Mouse (Mus musculus): ENCODE data around the gene Hist1h1t.

The Hist1h1t gene

DNA sequence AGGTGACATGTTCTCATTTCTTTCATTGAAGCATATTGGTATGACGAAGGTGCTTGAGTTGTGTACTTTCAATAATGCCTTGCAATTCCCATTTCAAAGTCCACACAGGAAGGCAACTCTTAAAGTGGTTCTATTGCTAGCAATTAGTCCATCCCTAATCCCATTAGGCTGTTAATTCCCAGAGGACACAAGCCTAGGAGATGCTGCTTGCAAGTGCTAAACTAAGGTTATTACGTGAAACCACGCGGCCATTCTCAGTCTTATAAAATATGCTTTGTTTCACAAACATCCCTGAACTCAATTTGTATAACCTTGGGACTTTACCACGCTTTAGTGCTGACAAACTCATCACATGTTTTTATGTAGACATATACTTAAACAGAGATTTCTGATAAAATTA, 41.5 kb downstream of the Hist1h1t start:
- DNase-seq (ENCODE audit: low spot score): peak; percentile 68

GRCm38 (mm10) chr13:23738041-23738440, 42.4 kb downstream of the Hist1h1t start:
- no peak for DNase-seq (ENCODE audit: low spot score)

GRCm38 (mm10) chr13:23738677-23739068, 43.1 kb downstream of the Hist1h1t start, which contains the start of gene Hist1h1c:
TSS of gene Hist1h1c (plus strand) at chr13:23738808.
- DNase-seq (ENCODE audit: low spot score): peak; percentile 90

DNA sequence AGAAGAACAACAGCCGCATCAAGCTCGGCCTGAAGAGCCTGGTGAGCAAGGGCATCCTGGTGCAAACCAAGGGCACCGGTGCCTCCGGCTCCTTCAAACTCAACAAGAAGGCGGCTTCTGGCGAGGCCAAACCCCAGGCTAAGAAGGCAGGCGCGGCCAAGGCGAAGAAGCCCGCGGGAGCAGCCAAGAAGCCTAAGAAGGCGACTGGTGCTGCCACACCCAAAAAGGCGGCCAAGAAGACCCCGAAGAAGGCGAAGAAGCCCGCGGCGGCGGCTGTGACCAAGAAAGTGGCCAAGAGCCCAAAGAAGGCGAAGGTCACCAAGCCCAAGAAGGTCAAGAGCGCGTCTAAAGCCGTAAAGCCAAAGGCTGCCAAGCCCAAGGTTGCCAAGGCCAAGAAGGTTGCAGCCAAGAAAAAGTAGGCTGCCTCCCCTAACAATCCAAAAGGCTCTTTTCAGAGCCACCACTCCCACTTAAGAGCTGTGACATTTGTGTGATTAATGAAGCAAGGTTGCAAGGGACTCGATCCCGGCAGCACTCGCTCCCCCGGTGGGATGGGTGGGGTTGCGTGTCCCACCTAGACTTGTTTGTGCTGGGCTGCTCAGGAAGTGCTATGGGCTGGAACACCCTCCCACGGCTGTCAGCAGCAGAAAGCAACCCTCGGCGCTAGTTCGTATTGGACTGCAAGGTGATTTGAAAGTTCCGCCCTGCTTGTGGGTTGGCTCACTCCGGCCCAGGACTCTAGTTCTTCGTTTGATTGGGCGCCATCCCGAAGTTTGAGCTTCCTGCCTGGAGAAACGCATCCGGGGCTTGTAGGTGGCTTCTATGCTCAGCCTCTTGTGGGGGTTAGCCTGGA, 43.7 kb downstream of the Hist1h1t start:
- peak; percentile 90 for DNase-seq (ENCODE audit: low spot score)

DNA sequence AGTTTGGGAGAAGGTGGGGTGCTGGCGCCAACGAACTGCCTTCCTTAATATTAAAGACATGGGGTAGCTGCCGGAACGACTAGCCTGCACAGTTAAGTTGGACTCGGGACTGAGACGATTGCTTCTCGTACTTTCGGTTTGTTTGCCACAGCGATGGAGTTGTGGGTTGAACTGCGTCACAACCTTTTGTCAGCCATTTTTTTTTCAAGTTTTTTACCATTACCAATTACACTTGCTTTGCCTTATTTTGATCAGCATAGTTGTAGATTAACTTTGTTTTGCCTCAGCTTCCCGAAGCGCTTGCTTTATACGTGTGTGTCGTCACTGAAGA, 44.3 kb downstream of the Hist1h1t start:
- no peak for DNase-seq (ENCODE audit: low spot score)

DNA sequence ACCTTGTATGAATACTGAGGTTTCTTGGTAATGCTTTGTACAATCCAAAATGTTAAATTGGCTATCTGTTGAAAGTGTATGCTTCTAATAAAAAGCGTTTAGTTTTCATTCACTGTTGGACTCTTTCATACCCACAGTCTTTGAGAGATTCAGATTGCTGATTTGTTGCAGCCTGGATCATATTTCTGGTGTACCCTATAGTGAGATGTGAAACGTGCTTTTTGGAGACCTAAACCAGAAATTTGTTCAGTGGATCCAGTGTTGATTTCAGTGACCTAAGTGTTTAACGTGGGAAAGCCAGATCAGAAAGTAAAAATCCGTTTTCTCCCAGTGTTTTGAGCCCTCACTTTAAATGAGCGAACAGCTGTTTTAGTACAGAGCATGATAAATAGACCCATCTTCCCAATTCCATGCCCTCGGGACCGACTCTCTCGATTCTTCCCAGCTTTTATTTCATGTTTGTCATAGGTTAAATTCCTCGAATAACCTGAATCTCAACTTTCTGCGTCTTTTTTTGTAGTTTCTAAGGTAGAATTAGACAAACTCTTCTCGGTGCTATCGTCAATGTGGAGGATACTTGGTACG, 44.7 kb downstream of the Hist1h1t start:
- no peak for DNase-seq (ENCODE audit: low spot score)

DNA sequence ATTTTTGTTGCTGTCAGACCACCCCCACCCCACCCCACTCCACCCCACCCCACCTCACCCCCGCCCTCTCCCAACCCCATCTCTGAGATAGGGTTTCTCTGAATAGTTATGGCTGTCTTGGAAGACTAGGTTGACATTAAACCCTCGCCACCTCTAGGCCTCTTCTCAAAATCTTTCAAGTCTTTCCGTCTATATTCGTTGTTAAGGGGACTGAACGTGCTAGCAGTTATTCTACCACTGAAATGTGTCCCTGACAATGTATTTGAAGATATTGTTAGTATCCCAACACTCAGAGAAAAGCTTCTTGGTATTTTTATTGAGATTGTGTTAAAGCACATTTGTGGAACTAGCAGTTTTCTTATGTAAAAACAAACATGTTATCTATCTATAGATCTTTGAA, 45.3 kb downstream of the Hist1h1t start:
- no peak for DNase-seq (ENCODE audit: low spot score)

GRCm38 (mm10) chr13:23742007-23742406, 46.4 kb downstream of the Hist1h1t start:
- DNase-seq (ENCODE audit: low spot score): no peak

DNA sequence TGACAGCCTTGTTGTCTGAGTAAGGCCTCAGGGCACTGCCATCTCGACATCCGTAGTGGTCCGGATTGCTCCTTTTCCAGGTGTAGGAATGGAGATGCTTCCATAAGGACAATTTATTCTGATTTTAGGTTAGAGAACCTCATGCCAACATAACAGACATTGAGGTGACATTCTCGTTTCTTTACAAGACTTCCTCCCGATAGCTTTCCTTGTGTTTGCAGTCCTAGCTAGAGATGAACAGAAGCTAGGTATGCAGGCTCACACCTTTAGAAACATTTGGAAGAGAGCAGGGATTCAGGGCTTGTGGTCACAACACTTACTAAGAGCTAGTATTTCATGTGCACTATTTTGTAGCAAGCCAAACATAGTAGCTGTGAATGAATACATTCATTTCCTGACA, 47.6 kb downstream of the Hist1h1t start:
- no peak for DNase-seq (ENCODE audit: low spot score)

DNA sequence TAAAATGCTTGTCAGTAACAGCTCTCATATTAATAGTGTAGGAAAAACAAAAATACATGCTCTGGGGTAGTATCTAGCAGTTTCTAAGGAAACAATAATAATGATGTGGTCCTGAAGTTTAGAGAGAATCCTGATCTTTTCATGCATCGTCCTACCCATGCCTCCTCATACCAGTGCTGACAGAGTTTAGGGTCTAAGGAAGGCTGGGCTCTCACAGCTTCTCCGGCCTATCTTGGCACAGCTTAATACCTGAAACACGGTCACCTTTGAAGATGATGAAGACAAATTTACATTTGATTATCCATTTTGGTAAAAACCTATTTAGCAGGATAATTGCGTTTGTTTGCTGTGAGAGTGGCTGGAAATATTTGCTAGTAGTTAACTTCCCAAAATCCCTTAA, 48.3 kb downstream of the Hist1h1t start:
- no peak for DNase-seq (ENCODE audit: low spot score)

DNA sequence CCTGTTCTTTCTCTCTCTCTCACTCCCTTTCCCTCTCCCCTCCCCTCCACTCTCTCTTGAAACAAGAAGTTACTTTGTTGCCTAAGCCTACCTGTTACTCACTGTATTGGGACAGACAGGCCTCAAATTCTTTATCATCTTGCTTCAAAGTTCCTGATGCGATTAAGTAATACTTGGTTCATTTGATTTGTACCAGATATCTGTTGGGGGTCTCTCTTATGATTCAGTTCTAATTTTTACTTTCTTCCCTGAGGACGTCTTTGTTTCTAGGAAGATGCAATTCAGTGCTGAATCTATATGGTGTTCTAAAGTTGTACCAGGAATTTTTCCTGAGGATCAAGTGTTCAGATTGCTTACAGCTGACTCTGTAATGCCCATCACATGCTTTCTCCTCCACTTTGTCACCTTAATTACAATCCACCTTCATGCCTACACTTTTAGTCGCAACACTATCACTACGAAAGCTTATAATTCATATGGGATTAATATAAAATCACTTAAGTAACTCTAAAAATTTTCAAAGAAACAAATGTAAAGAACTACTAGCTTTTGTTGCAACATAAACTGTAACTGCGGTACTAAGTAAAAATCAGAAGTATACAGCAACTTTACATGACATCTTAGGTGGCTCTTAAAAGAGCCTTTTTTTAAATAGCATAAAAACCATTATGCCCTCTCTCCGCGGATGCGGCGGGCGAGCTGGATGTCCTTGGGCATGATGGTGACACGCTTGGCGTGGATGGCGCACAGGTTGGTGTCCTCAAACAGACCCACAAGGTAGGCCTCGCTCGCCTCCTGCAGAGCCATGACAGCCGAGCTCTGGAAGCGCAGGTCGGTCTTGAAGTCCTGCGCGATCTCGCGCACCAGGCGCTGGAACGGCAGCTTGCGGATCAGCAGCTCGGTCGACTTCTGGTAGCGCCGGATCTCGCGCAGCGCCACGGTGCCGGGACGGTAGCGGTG, 49.1 kb downstream of the Hist1h1t start:
- no peak for DNase-seq (ENCODE audit: low spot score)

GRCm38 (mm10) chr13:23745381-23746161, 50.0 kb downstream of the Hist1h1t start, which contains the start of gene Hist1h3c:
TSS of gene Hist1h3c (minus strand) at chr13:23745602.
- peak; percentile 89 for DNase-seq (ENCODE audit: low spot score)
